Mouse (Mus musculus): ENCODE measurements at regions not wholly inside any gene's neighbourhood (a gene's known extent, or its start where the extent isn't known, plus 50 kb on each side); places are given as distances from the start of the nearest gene placed in this dataset.
"Not testable (repeated sequence)": the region's sequence is repeated elsewhere in the genome, so short reads cannot be mapped to it uniquely, and the experiment has no call there.

DNA sequence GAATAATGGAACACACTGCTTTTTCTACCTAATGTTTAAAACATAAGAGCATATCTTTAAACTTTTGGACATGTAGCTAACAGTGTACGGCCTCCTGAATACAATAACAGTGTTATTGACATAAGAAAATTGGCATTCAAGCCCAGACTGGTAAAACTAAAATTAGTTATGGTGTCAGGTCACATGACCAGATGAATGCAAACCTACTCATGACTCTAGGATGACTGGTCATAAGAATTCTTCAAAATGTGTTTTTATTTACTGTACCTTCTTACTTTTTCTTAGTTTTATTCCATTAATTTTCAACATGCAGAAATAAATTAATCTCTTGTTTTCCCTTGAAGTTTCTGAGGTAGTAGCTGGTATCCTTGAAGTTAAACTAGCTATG is 404.4 kb upstream of the Npsr1 start:
- TF ChIP-seq CTCF (IDR thresholded peaks at IDR 0.05; ENCODE audit: insufficient read depth, low read length) (no peak), POLR2A (IDR thresholded peaks at IDR 0.05; ENCODE audit: borderline replicate concordance, extremely low read depth, low read depth, low read length) (no peak)
- WGBS: 73% methylated on average over 1 of the region's 1 CpGs
- DNase-seq: no peak
- Histone ChIP-seq H3K4me3 (replicated peaks; ENCODE audit: extremely low read depth, low read depth, low read length) (no peak overlapping the region), H3K4me1 (ENCODE audit: control insufficient read depth, insufficient read depth, low read length) (no peaks in the 10 kb centered on the region; the same call in 1 of the 2 replicates)

DNA sequence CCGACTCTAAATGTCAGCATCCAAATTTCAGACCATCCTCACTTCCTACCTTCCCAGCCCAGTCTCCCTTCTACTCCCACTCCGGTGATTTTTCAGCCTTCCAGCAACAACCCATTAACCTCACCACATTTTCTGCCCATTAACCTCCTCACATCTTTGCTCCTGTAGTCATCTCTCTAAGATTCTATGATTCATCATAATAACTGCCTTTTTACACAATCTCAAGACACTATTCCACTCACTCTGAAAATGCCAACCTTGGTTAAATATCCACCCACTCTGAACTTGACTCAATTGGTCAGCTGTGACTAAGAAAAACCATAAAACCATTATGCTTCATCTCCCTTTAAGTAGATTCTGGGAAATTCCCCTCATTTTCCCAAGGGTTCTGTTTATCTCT is 403.3 kb upstream of the Npsr1 start:
- Histone ChIP-seq H3K4me3 (replicated peaks; ENCODE audit: extremely low read depth, low read depth, low read length) (no peak overlapping the region), H3K4me1 (ENCODE audit: control insufficient read depth, insufficient read depth, low read length) (no peaks in the 10 kb centered on the region; the same call in 1 of the 2 replicates)
- TF ChIP-seq POLR2A (IDR thresholded peaks at IDR 0.05; ENCODE audit: borderline replicate concordance, extremely low read depth, low read depth, low read length) (no peak), CTCF (IDR thresholded peaks at IDR 0.05; ENCODE audit: insufficient read depth, low read length) (no peak)
- DNase-seq: no peak
- 83% methylated on average over 2 of the region's 2 CpGs for WGBS

DNA sequence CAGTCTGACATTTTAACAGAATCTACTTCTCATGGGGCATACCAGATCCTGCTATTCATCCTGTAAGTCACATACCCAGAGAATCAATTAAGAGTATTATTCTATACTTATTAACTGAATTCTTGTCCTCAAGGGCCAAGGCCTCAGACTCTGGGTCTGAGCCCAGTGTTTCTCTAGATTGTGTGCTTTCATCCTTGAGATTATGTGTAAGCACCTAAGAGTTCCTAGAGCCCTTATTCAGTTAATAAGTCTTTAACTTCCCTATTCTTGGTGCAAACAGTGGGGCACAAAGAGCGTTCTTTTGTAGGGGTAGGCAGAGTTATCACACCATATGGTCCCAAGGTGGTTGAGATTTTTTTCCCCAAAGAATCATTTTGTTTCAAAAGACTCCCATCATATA is 397.2 kb upstream of the Npsr1 start:
- TF ChIP-seq CTCF (IDR thresholded peaks at IDR 0.05; ENCODE audit: insufficient read depth, low read length) (no peak), POLR2A (IDR thresholded peaks at IDR 0.05; ENCODE audit: borderline replicate concordance, extremely low read depth, low read depth, low read length) (no peak)
- Histone ChIP-seq H3K4me3 (replicated peaks; ENCODE audit: extremely low read depth, low read depth, low read length) (no peak overlapping the region), H3K4me1 (ENCODE audit: control insufficient read depth, insufficient read depth, low read length) (no peaks in the 10 kb centered on the region; the same call in 1 of the 2 replicates)
- WGBS: 65% methylated on average over 1 of the region's 1 CpGs
- no peak for DNase-seq

DNA sequence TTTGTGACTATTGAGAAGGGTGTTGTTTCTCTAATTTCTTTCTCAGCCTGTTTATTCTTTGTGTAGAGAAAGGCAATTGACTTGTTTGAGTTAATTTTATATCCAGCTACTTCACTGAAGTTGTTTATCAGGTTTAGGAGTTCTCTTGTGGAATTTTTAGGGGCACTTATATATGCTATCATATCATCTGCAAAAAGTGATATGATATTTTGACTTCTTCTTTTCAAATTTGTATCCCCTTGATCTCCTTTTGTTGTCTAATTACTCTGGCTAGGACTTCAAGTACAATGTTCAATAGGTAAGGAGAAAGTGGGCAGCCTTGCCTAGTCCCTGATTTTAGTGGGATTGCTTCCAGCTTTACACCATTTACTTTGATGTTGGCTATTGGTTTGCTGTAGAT is 380.2 kb upstream of the Npsr1 start:
- not testable (repeated sequence) for H3K4me1 ChIP-seq (ENCODE audit: control insufficient read depth, insufficient read depth, low read length); H3K4me3 ChIP-seq (replicated peaks; ENCODE audit: extremely low read depth, low read depth, low read length); DNase-seq

DNA sequence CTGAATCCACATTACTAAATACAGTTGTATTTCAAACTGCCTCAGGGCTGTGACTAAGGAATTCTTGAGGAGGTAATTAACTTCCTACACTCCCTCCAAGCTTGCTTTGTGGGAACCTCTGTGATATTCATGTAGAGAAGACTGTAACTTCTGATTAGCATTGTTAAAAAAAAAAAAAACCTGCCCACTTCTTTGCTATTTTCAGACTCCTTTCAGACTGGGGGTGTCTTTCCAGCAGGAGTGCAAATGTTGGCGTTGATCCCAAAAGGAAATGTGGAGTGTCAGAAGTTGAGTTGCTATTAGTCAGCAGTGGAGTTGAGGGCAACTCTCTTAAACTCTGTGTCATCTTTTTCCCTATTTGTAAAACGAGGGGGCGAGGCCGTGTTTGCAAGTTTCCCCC is 369.0 kb upstream of the Npsr1 start:
- TF ChIP-seq CTCF (IDR thresholded peaks at IDR 0.05; ENCODE audit: insufficient read depth, low read length): no peak
- TF ChIP-seq POLR2A (IDR thresholded peaks at IDR 0.05; ENCODE audit: borderline replicate concordance, extremely low read depth, low read depth, low read length): no peak
- 44% methylated on average over 4 of the region's 4 CpGs for WGBS
- H3K4me3 ChIP-seq (replicated peaks; ENCODE audit: extremely low read depth, low read depth, low read length): no peak overlapping the region
- no peak for DNase-seq
- no peaks in the 10 kb centered on the region for H3K4me1 ChIP-seq (ENCODE audit: control insufficient read depth, insufficient read depth, low read length)

DNA sequence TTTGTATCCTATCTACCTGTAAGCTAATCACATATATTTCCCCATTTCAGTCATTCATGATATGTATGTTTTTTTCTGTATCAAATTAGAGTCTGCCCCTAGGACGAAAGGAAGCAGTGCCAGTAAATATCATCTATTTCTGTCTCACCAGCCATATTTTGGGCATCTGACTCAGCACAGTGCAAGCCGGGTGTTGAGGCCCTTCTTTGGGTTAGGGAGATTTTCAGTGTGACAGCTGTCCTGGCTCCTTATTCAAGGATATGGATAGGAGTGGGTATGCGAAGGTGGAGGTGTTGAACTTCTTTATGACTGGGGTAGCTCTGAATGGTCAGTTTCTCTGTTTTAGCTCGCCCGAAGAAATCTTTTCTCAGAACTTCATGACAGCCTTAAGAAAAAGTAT is 345.3 kb upstream of the Npsr1 start:
- Histone ChIP-seq H3K4me3 (replicated peaks; ENCODE audit: extremely low read depth, low read depth, low read length) (no peak overlapping the region), H3K4me1 (ENCODE audit: control insufficient read depth, insufficient read depth, low read length) (no peaks in the 10 kb centered on the region)
- TF ChIP-seq POLR2A (IDR thresholded peaks at IDR 0.05; ENCODE audit: borderline replicate concordance, extremely low read depth, low read depth, low read length) (no peak), CTCF (IDR thresholded peaks at IDR 0.05; ENCODE audit: insufficient read depth, low read length) (no peak)
- 79% methylated on average over 5 of the region's 5 CpGs for WGBS
- DNase-seq: no peak

DNA sequence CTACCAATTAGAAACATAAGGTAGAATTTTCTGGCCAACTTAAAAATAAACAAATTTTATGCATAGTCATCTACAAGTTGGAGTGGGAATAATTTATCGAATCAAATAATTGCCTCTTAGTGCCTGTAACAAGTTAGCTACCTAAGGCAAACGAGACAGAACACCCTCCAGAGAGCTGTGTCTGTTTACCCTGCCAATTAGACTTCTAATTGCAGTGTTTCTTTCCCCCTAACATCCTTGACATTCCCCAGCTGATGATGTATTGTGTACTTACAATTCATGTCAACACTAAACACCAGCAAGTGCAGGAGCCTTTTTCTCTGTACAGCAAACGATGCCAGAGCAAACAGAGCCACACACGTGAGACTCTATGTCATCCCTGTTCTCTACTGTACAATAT is 311.1 kb upstream of the Npsr1 start:
- 30% methylated on average over 4 of the region's 4 CpGs for WGBS
- Histone ChIP-seq H3K4me3 (replicated peaks; ENCODE audit: extremely low read depth, low read depth, low read length) (no peak overlapping the region), H3K4me1 (ENCODE audit: control insufficient read depth, insufficient read depth, low read length) (no peaks in the 10 kb centered on the region)
- no peak for DNase-seq
- TF ChIP-seq CTCF (IDR thresholded peaks at IDR 0.05; ENCODE audit: insufficient read depth, low read length) (no peak), POLR2A (IDR thresholded peaks at IDR 0.05; ENCODE audit: borderline replicate concordance, extremely low read depth, low read depth, low read length) (no peak)

Data from lung, adult 2 months (tissue).